Mouse (Mus musculus): ENCODE data around the gene Myo1a. TPM values are rescaled to one million over a fixed set of nuclear protein-coding genes. Genes with fewer than 3 reads are reported as not detected.

Myo1a gene
- polyA plus RNA-seq, 1 experiment from 2014 or later, result 33.8 TPM

- WGBS, result 85% methylated on average over 3 of the region's 3 CpGs
- H3K9me3 ChIP-seq, result no peaks in the 10 kb centered on the region
- ATAC-seq, result no peak
- no peak overlapping the region for H3K4me3 ChIP-seq (replicated peaks)
- H3K4me1 ChIP-seq (replicated peaks), result peaks cover 5% of the 10 kb centered on the region; the same call in 1 of the 2 replicates
- H3K27ac ChIP-seq, result no peak overlapping the region
- no peak overlapping the region for H3K9ac ChIP-seq
- H3K27me3 ChIP-seq (replicated peaks), result no peaks in the 10 kb centered on the region
- H3K36me3 ChIP-seq, result no peaks in the 10 kb centered on the region
- H3K4me2 ChIP-seq (replicated peaks), result no peak overlapping the region
These were observed 3.9 kb downstream of the Myo1a start for GRCm38 (mm10) chr10:127708850-127709370.

- Histone ChIP-seq H3K4me2 (replicated peaks) (no peak overlapping the region), H3K27me3 (replicated peaks) (no peaks in the 10 kb centered on the region), H3K4me1 (replicated peaks) (no peaks in the 10 kb centered on the region; the same call in 1 of the 2 replicates), H3K27ac (no peak overlapping the region), H3K36me3 (no peaks in the 10 kb centered on the region), H3K4me3 (replicated peaks) (no peak overlapping the region), H3K9ac (no peak overlapping the region), H3K9me3 (no peaks in the 10 kb centered on the region)
- 79% methylated on average over 13 of the region's 13 CpGs for WGBS
- no peak for ATAC-seq
These were observed 5.4 kb downstream of the Myo1a start for GRCm38 (mm10) chr10:127710331-127710730.

GRCm38 (mm10) chr10:127712736-127713135, 7.8 kb downstream of the Myo1a start:
- Histone ChIP-seq H3K4me1 (replicated peaks) (peaks cover 7% of the 10 kb centered on the region; the same call in 1 of the 2 replicates), H3K9ac (no peak overlapping the region), H3K4me3 (replicated peaks) (no peak overlapping the region), H3K9me3 (no peaks in the 10 kb centered on the region), H3K36me3 (no peaks in the 10 kb centered on the region), H3K4me2 (replicated peaks) (no peak overlapping the region), H3K27ac (no peak overlapping the region), H3K27me3 (replicated peaks) (no peaks in the 10 kb centered on the region)
- ATAC-seq, result no peak
- WGBS, result 86% methylated on average over 6 of the region's 6 CpGs

GRCm38 (mm10) chr10:127721671-127722418, 16.9 kb downstream of the Myo1a start:
- Histone ChIP-seq H3K4me1 (replicated peaks) (peaks cover 20% of the 10 kb centered on the region), H3K36me3 (no peaks in the 10 kb centered on the region), H3K27ac (peak overlapping the region; percentile 81), H3K4me2 (replicated peaks) (peak overlapping the region; percentile 53), H3K9me3 (no peaks in the 10 kb centered on the region), H3K4me3 (replicated peaks) (peak overlapping the region; percentile 21), H3K9ac (peak overlapping the region; percentile 33), H3K27me3 (replicated peaks) (no peaks in the 10 kb centered on the region; the same call in 1 of the 2 replicates)
- peak; percentile 59 for ATAC-seq
- 7% methylated on average over 20 of the region's 20 CpGs for WGBS

- Histone ChIP-seq H3K36me3 (no peaks in the 10 kb centered on the region), H3K27ac (no peak within 1 kb of the TSS), H3K4me2 (replicated peaks) (no peak within 1 kb of the TSS), H3K9me3 (no peaks in the 10 kb centered on the region), H3K4me1 (replicated peaks) (peaks cover 11% of the 10 kb centered on the region), H3K9ac (no peak within 1 kb of the TSS), H3K27me3 (replicated peaks) (peaks cover 5% of the 10 kb centered on the region), H3K4me3 (replicated peaks) (no peak within 1 kb of the TSS)
- 81% methylated on average over 3 of the region's 3 CpGs for WGBS
- no peak for ATAC-seq
These were observed 19.2 kb downstream of the Myo1a start, which contains the start of gene Tac2 for GRCm38 (mm10) chr10:127724178-127724577. TSS of gene Tac2 (plus strand) at chr10:127724478.

- H3K4me1 ChIP-seq (replicated peaks), result peaks cover 11% of the 10 kb centered on the region
- H3K36me3 ChIP-seq, result no peaks in the 10 kb centered on the region
- H3K9me3 ChIP-seq, result no peaks in the 10 kb centered on the region
- peaks cover 5% of the 10 kb centered on the region for H3K27me3 ChIP-seq (replicated peaks)
- H3K4me3 ChIP-seq (replicated peaks), result no peak overlapping the region
- no peak overlapping the region for H3K4me2 ChIP-seq (replicated peaks)
- ATAC-seq, result no peak
- WGBS, result 57% methylated on average over 4 of the region's 4 CpGs
- H3K27ac ChIP-seq, result no peak overlapping the region
- H3K9ac ChIP-seq, result no peak overlapping the region
These were observed 20.2 kb downstream of the Myo1a start for GRCm38 (mm10) chr10:127725136-127725535.

- H3K27me3 ChIP-seq (replicated peaks), result peaks cover 5% of the 10 kb centered on the region
- no peaks in the 10 kb centered on the region for H3K9me3 ChIP-seq
- peaks cover 5% of the 10 kb centered on the region for H3K4me1 ChIP-seq (replicated peaks)
- H3K36me3 ChIP-seq, result no peaks in the 10 kb centered on the region
- H3K27ac ChIP-seq, result no peak overlapping the region
- WGBS, result 73% methylated on average over 8 of the region's 8 CpGs
- no peak for ATAC-seq
- H3K4me3 ChIP-seq (replicated peaks), result no peak overlapping the region
- H3K4me2 ChIP-seq (replicated peaks), result no peak overlapping the region
- no peak overlapping the region for H3K9ac ChIP-seq
These were observed 23.5 kb downstream of the Myo1a start for GRCm38 (mm10) chr10:127728437-127728836.

- Histone ChIP-seq H3K27me3 (replicated peaks) (peaks cover 5% of the 10 kb centered on the region), H3K9ac (no peak overlapping the region), H3K9me3 (no peaks in the 10 kb centered on the region), H3K27ac (no peak overlapping the region), H3K4me3 (replicated peaks) (no peak overlapping the region), H3K4me2 (replicated peaks) (no peak overlapping the region), H3K36me3 (no peaks in the 10 kb centered on the region), H3K4me1 (replicated peaks) (peaks cover 5% of the 10 kb centered on the region)
- ATAC-seq, result no peak
- 68% methylated on average over 11 of the region's 11 CpGs for WGBS
These were observed 25.4 kb downstream of the Myo1a start for GRCm38 (mm10) chr10:127730285-127730932.

GRCm38 (mm10) chr10:127730933-127731310, 26.0 kb downstream of the Myo1a start:
- H3K27me3 ChIP-seq (replicated peaks), result peaks cover 5% of the 10 kb centered on the region
- H3K4me3 ChIP-seq (replicated peaks), result no peak overlapping the region
- ATAC-seq, result no peak
- no peaks in the 10 kb centered on the region for H3K36me3 ChIP-seq
- H3K27ac ChIP-seq, result no peak overlapping the region
- H3K4me2 ChIP-seq (replicated peaks), result no peak overlapping the region
- peaks cover 5% of the 10 kb centered on the region for H3K4me1 ChIP-seq (replicated peaks)
- WGBS, result 35% methylated on average over 9 of the region's 9 CpGs
- H3K9ac ChIP-seq, result no peak overlapping the region
- no peaks in the 10 kb centered on the region for H3K9me3 ChIP-seq

GRCm38 (mm10) chr10:127731397-127731796, 26.4 kb downstream of the Myo1a start:
- Histone ChIP-seq H3K9me3 (no peaks in the 10 kb centered on the region), H3K4me1 (replicated peaks) (peaks cover 5% of the 10 kb centered on the region), H3K4me2 (replicated peaks) (no peak overlapping the region), H3K4me3 (replicated peaks) (no peak overlapping the region), H3K36me3 (no peaks in the 10 kb centered on the region), H3K9ac (no peak overlapping the region), H3K27me3 (replicated peaks) (peaks cover 5% of the 10 kb centered on the region), H3K27ac (no peak overlapping the region)
- WGBS, result 21% methylated on average over 5 of the region's 5 CpGs
- no peak for ATAC-seq

GRCm38 (mm10) chr10:127734434-127734833, 29.5 kb downstream of the Myo1a start:
- Histone ChIP-seq H3K36me3 (no peaks in the 10 kb centered on the region), H3K9ac (no peak overlapping the region), H3K4me1 (replicated peaks) (peaks cover 5% of the 10 kb centered on the region), H3K9me3 (no peaks in the 10 kb centered on the region), H3K4me3 (replicated peaks) (no peak overlapping the region), H3K4me2 (replicated peaks) (no peak overlapping the region), H3K27ac (no peak overlapping the region), H3K27me3 (replicated peaks) (no peaks in the 10 kb centered on the region)
- 33% methylated on average over 5 of the region's 5 CpGs for WGBS
- no peak for ATAC-seq

GRCm38 (mm10) chr10:127736266-127736665, 31.3 kb downstream of the Myo1a start:
- Histone ChIP-seq H3K36me3 (peaks cover under 1% of the 10 kb centered on the region; the same call in 1 of the 2 replicates), H3K9me3 (no peaks in the 10 kb centered on the region), H3K4me3 (replicated peaks) (no peak overlapping the region), H3K4me2 (replicated peaks) (no peak overlapping the region), H3K27me3 (replicated peaks) (no peaks in the 10 kb centered on the region), H3K4me1 (replicated peaks) (peaks cover 7% of the 10 kb centered on the region), H3K27ac (no peak overlapping the region), H3K9ac (no peak overlapping the region)
- no peak for ATAC-seq
- 79% methylated on average over 2 of the region's 2 CpGs for WGBS
